Mouse (Mus musculus) bone marrow, adult 2 months (tissue): ENCODE data around the gene Ifna6.
"Not testable (repeated sequence)": the region's sequence is repeated elsewhere in the genome, so short reads cannot be mapped to it uniquely, and the experiment has no call there.

Source experiments
- CTCF ChIP-seq: fragments of 200-500 bp; IDR thresholded peaks from 2 replicates; pipeline ENCODE4 v1.5.1; 2011; ENCODE audit warnings: low read length, control low read depth; ENCODE audit not compliant: control insufficient read depth, insufficient read depth
- POLR2A ChIP-seq: fragments of 200-500 bp; IDR thresholded peaks from 2 replicates; pipeline ENCODE4 v1.6.1; 2011; ENCODE audit warnings: low read depth, mild to moderate bottlenecking, control low read depth, low read length, borderline replicate concordance; ENCODE audit not compliant: control insufficient read depth

DNA sequence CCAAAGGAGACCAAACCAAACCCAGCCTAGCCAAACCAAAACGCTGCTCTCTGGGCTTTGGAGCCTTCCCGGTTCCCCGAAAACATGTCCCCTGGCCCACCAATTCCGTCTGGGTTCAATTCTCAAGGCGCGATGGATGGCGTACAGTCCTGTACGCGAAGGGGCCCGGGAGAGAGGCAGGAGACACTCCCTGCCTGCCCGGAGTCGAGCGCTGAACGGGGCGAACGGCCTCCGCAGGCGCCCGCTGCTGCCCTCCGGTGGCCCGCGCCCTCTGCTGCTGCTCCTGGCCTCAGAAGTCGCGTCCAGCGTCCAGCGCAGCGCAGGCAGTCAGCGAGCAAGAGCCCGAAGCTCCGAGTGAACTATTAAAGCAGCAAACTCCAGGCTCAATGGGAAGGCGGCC lies 44.9 kb upstream of the Ifna6 start:
- TF ChIP-seq CTCF, POLR2A: not testable (repeated sequence)
